Mouse (Mus musculus) layer of hippocampus, adult 2 months (tissue): ENCODE results near the gene Ranbp1. TPM values are rescaled to one million over a fixed set of nuclear protein-coding genes. Genes with fewer than 3 reads are reported as not detected.
A peak's percentile ranks its signal among the peaks of the same experiment; 100 is the strongest.

Experiments
- DNase-seq, 2 experiments: peaks; one replicate each; pipeline ENCODE4 v3.0.0; 2022; ENCODE audit warnings: low spot score in 2 of 2
- H3K27ac ChIP-seq: fragments of 200-600 bp; 2 replicates; pipeline ENCODE4 v1.8.1; 2022
- H3K4me3 ChIP-seq: fragments of 200-600 bp; 2 replicates; pipeline ENCODE4 v1.8.1; 2022; ENCODE audit warnings: mild to moderate bottlenecking
- CTCF ChIP-seq: fragments of 200-600 bp; conservative IDR thresholded peaks from 2 replicates; pipeline ENCODE4 v1.8.1; 2022; ENCODE audit warnings: antibody characterized with exemption, mild to moderate bottlenecking, moderate library complexity
- total RNA-seq, 2 experiments: library from RNA; stranded (reverse); gene quantifications; 2 replicates each; pipeline ENCODE4 v1.2.3; 2021

The Ranbp1 gene
- total RNA-seq, 2 experiments from 2014 or later = 93.6 to 98.0 TPM

GRCm38 (mm10) chr16:18231451-18231850 lies 17.1 kb downstream of the Ranbp1 start:
- Histone ChIP-seq H3K27ac (peak overlapping the region; percentile 91), H3K4me3 (no peak overlapping the region)
- no peak for DNase-seq
- TF ChIP-seq CTCF = no peak

GRCm38 (mm10) chr16:18231047-18231446 lies 17.5 kb downstream of the Ranbp1 start:
- no peak for TF ChIP-seq CTCF
- Histone ChIP-seq H3K27ac (peak overlapping the region; percentile 91), H3K4me3 (no peak overlapping the region)
- DNase-seq = no peak

DNA sequence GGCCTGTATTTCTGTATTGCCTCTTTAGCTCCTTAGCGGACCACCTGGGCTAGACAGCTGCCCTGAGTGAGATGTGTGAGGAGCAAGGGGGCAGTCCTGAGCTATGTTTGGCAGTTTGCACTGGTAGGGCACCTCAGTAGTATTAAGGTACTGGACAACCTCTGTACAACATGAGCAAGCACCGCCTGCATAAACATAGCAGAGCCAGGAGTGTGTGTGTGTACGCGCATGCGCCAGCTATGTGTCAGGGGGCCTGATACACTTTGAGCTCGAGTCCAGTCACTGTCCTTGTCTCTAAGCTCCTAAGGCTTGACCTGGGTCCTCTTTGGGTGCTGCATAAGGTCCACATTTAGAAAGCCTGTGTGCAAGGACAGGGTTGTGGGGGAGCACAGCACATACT lies 17.9 kb downstream of the Ranbp1 start:
- DNase-seq = no peak
- no peak for TF ChIP-seq CTCF
- Histone ChIP-seq H3K27ac (peak overlapping the region; percentile 91), H3K4me3 (peak overlapping the region; percentile 35; the same call in 1 of the 2 replicates)

GRCm38 (mm10) chr16:18229622-18230021 lies 18.9 kb downstream of the Ranbp1 start:
- TF ChIP-seq CTCF = no peak
- peak overlapping the region; percentile 35 for H3K4me3 ChIP-seq
- H3K27ac ChIP-seq = peak overlapping the region; percentile 91
- peak; percentile 82 to 91 for DNase-seq

GRCm38 (mm10) chr16:18228856-18229255 lies 19.7 kb downstream of the Ranbp1 start:
- H3K4me3 ChIP-seq = no peak overlapping the region; the same call in 1 of the 2 replicates
- H3K27ac ChIP-seq = peak overlapping the region; percentile 91
- no peak for TF ChIP-seq CTCF
- no peak for DNase-seq

DNA sequence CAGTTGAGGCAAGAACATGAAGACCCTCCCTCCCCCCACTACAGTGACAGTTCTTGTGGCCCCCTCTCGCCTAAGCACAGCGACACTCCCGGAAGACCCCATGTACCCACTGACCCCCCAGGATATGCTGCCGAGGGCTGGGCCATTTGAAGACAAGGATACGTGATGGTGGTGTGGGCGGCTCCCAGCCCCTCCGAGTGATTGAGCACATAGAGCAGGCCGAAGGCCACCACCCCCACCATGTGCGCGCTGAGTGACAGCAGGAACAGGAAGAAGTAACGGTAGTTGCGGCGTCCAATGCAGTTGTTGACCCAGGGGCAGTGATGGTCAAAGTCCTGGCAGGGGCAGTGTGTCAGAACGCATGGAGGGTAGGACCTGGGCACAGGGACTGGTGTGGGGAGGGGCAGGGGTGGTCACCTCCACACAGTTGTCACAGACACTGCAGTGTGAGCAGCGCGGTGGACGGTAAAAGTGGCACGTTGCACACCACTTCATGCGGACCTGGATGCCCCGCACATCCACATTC lies 20.6 kb downstream of the Ranbp1 start:
- no peak for DNase-seq
- no peak overlapping the region; the same call in 1 of the 2 replicates for H3K27ac ChIP-seq
- TF ChIP-seq CTCF = no peak
- H3K4me3 ChIP-seq = no peak overlapping the region

- no peak for TF ChIP-seq CTCF
- no peak for DNase-seq
- Histone ChIP-seq H3K4me3 (no peak overlapping the region), H3K27ac (no peak overlapping the region; the same call in 1 of the 2 replicates)
Measured at GRCm38 (mm10) chr16:18227187-18227586, 21.3 kb downstream of the Ranbp1 start.

GRCm38 (mm10) chr16:18222188-18222587 lies 26.3 kb downstream of the Ranbp1 start:
- DNase-seq = no peak
- Histone ChIP-seq H3K27ac (no peak overlapping the region), H3K4me3 (no peak overlapping the region)
- no peak for TF ChIP-seq CTCF

- H3K27ac ChIP-seq = no peak overlapping the region
- peak; percentile 60 for TF ChIP-seq CTCF
Measured at GRCm38 (mm10) chr16:18221543-18221898, 27.0 kb downstream of the Ranbp1 start.

DNA sequence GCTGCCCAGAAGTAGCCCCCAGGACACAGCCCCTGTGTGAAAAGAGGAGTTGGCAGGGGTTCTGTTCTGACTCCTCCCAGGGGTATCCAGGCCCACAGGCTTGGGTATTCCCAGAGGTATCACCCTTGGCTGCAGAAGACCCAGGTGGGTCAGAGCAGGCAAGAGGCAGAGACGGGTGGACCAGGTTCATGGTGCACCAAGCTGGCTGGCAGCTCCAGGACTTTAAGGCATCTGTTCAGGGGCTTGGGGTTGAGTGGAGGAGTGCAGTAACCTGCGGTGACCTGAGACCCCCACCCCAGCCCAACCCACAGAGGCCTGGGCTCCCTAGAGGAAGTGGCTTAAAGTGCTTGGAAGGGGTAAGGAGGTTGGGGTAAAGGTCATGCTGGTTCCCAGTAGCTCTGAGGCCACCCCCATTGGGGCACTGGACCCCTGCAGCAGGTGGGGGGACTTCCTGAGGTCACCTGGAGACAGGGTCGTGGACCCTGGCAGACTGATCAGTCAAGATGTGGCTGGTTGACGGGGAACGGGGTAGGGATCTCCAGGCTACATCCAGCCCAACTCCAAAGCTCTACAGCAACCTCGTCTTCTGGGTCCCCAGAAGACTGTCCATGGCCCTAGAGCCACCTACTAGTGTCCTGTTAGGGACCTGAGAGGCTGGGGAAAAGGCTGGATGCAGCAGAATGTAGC lies 27.5 kb downstream of the Ranbp1 start:
- no peak for DNase-seq
- no peak overlapping the region for H3K4me3 ChIP-seq
- TF ChIP-seq CTCF = no peak
- no peak overlapping the region for H3K27ac ChIP-seq

More at GRCm38 (mm10) chr16:18221543-18221898, 27.0 kb downstream of the Ranbp1 start:
- no peak overlapping the region for H3K4me3 ChIP-seq
- no peak for DNase-seq

- Histone ChIP-seq H3K27ac (no peak overlapping the region), H3K4me3 (no peak overlapping the region)
- DNase-seq = no peak
- no peak for TF ChIP-seq CTCF
Measured at GRCm38 (mm10) chr16:18220001-18220400, 28.5 kb downstream of the Ranbp1 start.

DNA sequence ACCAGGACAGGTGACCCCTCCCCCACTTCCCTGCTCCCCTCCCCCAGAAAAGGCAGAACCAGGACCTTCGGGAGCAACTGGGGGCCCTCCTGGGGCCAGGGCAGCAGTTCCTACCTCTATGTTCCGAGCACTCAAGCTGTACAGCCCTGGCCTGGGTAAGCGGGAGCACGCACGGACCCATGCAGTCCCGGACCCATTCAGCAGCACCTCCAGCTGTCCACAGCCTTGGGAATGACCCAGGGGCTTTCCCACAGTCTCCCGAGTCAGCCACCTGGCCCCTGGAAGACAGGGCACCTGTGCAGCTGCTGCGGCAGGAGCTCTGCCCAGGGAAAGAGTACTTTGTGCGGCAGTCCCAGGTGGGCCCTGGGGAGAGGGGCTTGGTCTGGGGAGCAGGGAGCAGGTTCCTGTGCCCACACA lies 29.9 kb downstream of the Ranbp1 start:
- TF ChIP-seq CTCF = no peak
- no peak overlapping the region for H3K4me3 ChIP-seq
- no peak for DNase-seq
- no peak overlapping the region for H3K27ac ChIP-seq

GRCm38 (mm10) chr16:18217579-18217978 lies 31.0 kb downstream of the Ranbp1 start, which contains the start of gene Ccdc188:
Gene Ccdc188, plus strand, starts transcription at chr16:18217879.
- TF ChIP-seq CTCF = no peak

DNA sequence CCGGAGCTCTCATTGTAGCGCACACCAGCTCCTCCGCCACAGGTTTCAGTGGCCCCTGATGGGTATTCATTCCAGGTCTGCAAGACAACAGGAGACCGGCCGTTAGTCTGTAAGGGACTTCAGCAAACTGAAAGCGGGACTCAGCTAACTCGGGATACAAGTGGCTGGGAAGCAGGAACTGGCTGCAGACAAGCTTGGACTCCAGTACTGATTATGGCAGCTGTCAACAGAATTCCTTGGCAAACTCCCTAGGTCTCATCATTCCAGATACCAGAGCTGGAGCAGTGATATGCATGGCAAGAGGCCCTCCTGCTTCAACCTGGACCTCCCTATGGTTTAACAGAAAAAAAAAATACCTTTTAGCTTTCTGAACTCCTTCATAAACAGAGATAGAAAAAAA lies 33.7 kb downstream of the Ranbp1 start:
- no peak for TF ChIP-seq CTCF
- DNase-seq = no peak
- Histone ChIP-seq H3K27ac (peak overlapping the region; percentile 91), H3K4me3 (peak overlapping the region; percentile 26; the same call in 1 of the 2 replicates)

More at GRCm38 (mm10) chr16:18217579-18217978, 31.0 kb downstream of the Ranbp1 start, which contains the start of gene Ccdc188:
- Histone ChIP-seq H3K4me3 (no peak within 1 kb of the TSS), H3K27ac (no peak within 1 kb of the TSS)
- DNase-seq = no peak
